Mouse (Mus musculus) CH12.LX (cell line): ENCODE measurements around the gene Acsl3. TPM values are rescaled to one million over a fixed set of nuclear protein-coding genes. Genes with fewer than 3 reads are reported as not detected.

Experiments
- DNase-seq: peaks from one replicate; pipeline ENCODE4 v3.0.0-alpha.2; 2013; ENCODE audit errors: extremely low read depth
- H3K27ac ChIP-seq: 2 replicates; pipeline ENCODE4 v1.5.1; 2012; ENCODE audit warnings: low read depth, mild to moderate bottlenecking, control low read depth, moderate library complexity; ENCODE audit not compliant: insufficient read depth
- H3K27me3 ChIP-seq: replicated peaks from 2 replicates; pipeline ENCODE3; 2012; ENCODE audit warnings: inconsistent platforms
- H3K36me3 ChIP-seq, 2 experiments: replicated peaks in 1 of 2; 2 replicates each; pipeline versions ENCODE3 to v1.6.1; 2012; ENCODE audit warnings: inconsistent platforms in 1 of 2, low read length in 1 of 2, mild to moderate bottlenecking in 1 of 2, mixed read lengths in 1 of 2, moderate library complexity in 1 of 2; ENCODE audit not compliant: control insufficient read depth in 1 of 2, insufficient read depth in 1 of 2
- H3K4me1 ChIP-seq, 2 experiments: 2 replicates each; pipeline ENCODE4 v1.6.1; 2012; ENCODE audit warnings: inconsistent platforms in 1 of 2, moderate library complexity in 1 of 2; ENCODE audit not compliant: insufficient read depth in 2 of 2, control insufficient read depth in 1 of 2
- H3K4me2 ChIP-seq: 2 replicates; pipeline ENCODE4 v1.6.1; 2012; ENCODE audit warnings: low read depth, mild to moderate bottlenecking, control low read depth; ENCODE audit not compliant: poor library complexity, insufficient read depth, severe bottlenecking
- H3K4me3 ChIP-seq, 3 experiments: fragments of 150-350 bp in 1 of 3; sonication (generic) in 1 of 3; replicated peaks in 1 of 3; 2 replicates each; pipeline versions ENCODE3 to v1.5.1; 2011 to 2012; ENCODE audit warnings: low read depth in 2 of 3, low read length in 2 of 3, mild to moderate bottlenecking in 2 of 3, moderate library complexity in 2 of 3, control low read depth in 1 of 3, improper control_type of control experiment in 1 of 3, inconsistent platforms in 1 of 3, mixed read lengths in 1 of 3; ENCODE audit not compliant: poor library complexity in 1 of 3
- H3K79me2 ChIP-seq: replicated peaks from 2 replicates; pipeline ENCODE4 v1.6.1; 2012; ENCODE audit warnings: mild to moderate bottlenecking, moderate library complexity; ENCODE audit not compliant: control insufficient read depth, poor library complexity, insufficient read depth, severe bottlenecking; ENCODE audit errors: extremely low read depth
- H3K9ac ChIP-seq: 2 replicates; pipeline ENCODE4 v1.6.1; 2012; ENCODE audit warnings: low read depth, mild to moderate bottlenecking, control low read depth, moderate library complexity; ENCODE audit not compliant: insufficient read depth
- H3K9me3 ChIP-seq: replicated peaks from 2 replicates; pipeline ENCODE3; 2012; ENCODE audit warnings: low read length, inconsistent platforms, mixed read lengths
- BHLHE40 ChIP-seq: IDR thresholded peaks from 2 replicates; pipeline ENCODE4 v1.6.1; 2011; ENCODE audit warnings: mild to moderate bottlenecking, low read depth, low read length, improper control_type of control experiment
- CHD2 ChIP-seq: IDR thresholded peaks from 2 replicates; pipeline ENCODE4 v1.6.1; 2011; ENCODE audit warnings: low read length, improper control_type of control experiment
- CTCF ChIP-seq, 2 experiments: IDR thresholded peaks in 1 of 2; conservative IDR thresholded peaks in 1 of 2; 2 replicates each; pipeline ENCODE4 v1.5.1; 2011 to 2012; ENCODE audit warnings: low read depth in 2 of 2, low read length in 2 of 2, improper control_type of control experiment in 1 of 2, inconsistent platforms in 1 of 2, mild to moderate bottlenecking in 1 of 2, moderate library complexity in 1 of 2
- E2F4 ChIP-seq: IDR thresholded peaks from 2 replicates; pipeline ENCODE4 v1.6.1; 2011; ENCODE audit warnings: low read depth, low read length, improper control_type of control experiment; ENCODE audit not compliant: insufficient replicate concordance
- ELF1 ChIP-seq: IDR thresholded peaks from 2 replicates; pipeline ENCODE4 v1.6.1; 2014; ENCODE audit warnings: low read depth, mild to moderate bottlenecking, inconsistent platforms, low read length, improper control_type of control experiment
- ETS1 ChIP-seq: conservative IDR thresholded peaks from 2 replicates; pipeline ENCODE4 v1.6.1; 2012; ENCODE audit warnings: low read depth, mild to moderate bottlenecking, inconsistent platforms, low read length, improper control_type of control experiment, moderate library complexity
- HCFC1 ChIP-seq: IDR thresholded peaks from 2 replicates; pipeline ENCODE4 v1.6.1; 2012; ENCODE audit warnings: low read depth, mild to moderate bottlenecking, inconsistent platforms, low read length, improper control_type of control experiment
- JUN ChIP-seq: IDR thresholded peaks from 2 replicates; pipeline ENCODE4 v1.6.1; 2011; ENCODE audit warnings: low read depth, mild to moderate bottlenecking, low read length, improper control_type of control experiment, moderate library complexity; ENCODE audit not compliant: insufficient read depth
- JUND ChIP-seq: conservative IDR thresholded peaks from 2 replicates; pipeline ENCODE4 v1.6.1; 2011; ENCODE audit warnings: low read depth, low read length, improper control_type of control experiment
- MAX ChIP-seq: IDR thresholded peaks from 2 replicates; pipeline ENCODE4 v1.6.1; 2011; ENCODE audit warnings: low read length, improper control_type of control experiment
- MAZ ChIP-seq: IDR thresholded peaks from 2 replicates; pipeline ENCODE4 v1.6.1; 2012; ENCODE audit warnings: low read depth, mild to moderate bottlenecking, inconsistent platforms, low read length, improper control_type of control experiment, moderate library complexity
- MEF2A ChIP-seq: IDR thresholded peaks from 2 replicates; pipeline ENCODE4 v1.6.1; 2014; ENCODE audit warnings: low read depth, mild to moderate bottlenecking, inconsistent platforms, low read length, improper control_type of control experiment, borderline replicate concordance
- MYC ChIP-seq: IDR thresholded peaks from 2 replicates; pipeline ENCODE4 v1.6.1; 2011; ENCODE audit warnings: low read depth, mild to moderate bottlenecking, improper control_type of control experiment, low read length
- NELFE ChIP-seq: IDR thresholded peaks from 2 replicates; pipeline ENCODE4 v1.6.1; 2011; ENCODE audit warnings: low read depth, low read length, improper control_type of control experiment
- NRF1 ChIP-seq: IDR thresholded peaks from 2 replicates; pipeline ENCODE4 v1.6.1; 2014; ENCODE audit warnings: low read depth, mild to moderate bottlenecking, inconsistent platforms, low read length, improper control_type of control experiment, moderate library complexity
- PAX5 ChIP-seq: IDR thresholded peaks from 2 replicates; pipeline ENCODE4 v1.6.1; 2012; ENCODE audit warnings: low read length, inconsistent platforms, mixed read lengths
- POLR2A ChIP-seq: IDR thresholded peaks from 2 replicates; pipeline ENCODE4 v1.6.1; 2011; ENCODE audit warnings: low read depth, mild to moderate bottlenecking, improper control_type of control experiment, low read length
- POLR2AphosphoS2 ChIP-seq: IDR thresholded peaks from 2 replicates; pipeline ENCODE4 v1.6.1; 2011; ENCODE audit warnings: low read depth, low read length, improper control_type of control experiment
- RCOR1 ChIP-seq: conservative IDR thresholded peaks from 2 replicates; pipeline ENCODE4 v1.6.1; 2012; ENCODE audit warnings: low read depth, mild to moderate bottlenecking, inconsistent platforms, low read length, improper control_type of control experiment
- SIN3A ChIP-seq: IDR thresholded peaks from 2 replicates; pipeline ENCODE4 v1.6.1; 2012; ENCODE audit warnings: low read length, improper control_type of control experiment, inconsistent platforms
- SMC3 ChIP-seq: IDR thresholded peaks from 2 replicates; pipeline ENCODE4 v1.6.1; 2011; ENCODE audit warnings: low read depth, low read length, improper control_type of control experiment
- USF1 ChIP-seq: IDR thresholded peaks from 2 replicates; pipeline ENCODE4 v1.6.1; 2014; ENCODE audit warnings: low read depth, mild to moderate bottlenecking, inconsistent platforms, low read length, improper control_type of control experiment
- ZC3H11A ChIP-seq: IDR thresholded peaks from 2 replicates; pipeline ENCODE4 v1.6.1; 2012; ENCODE audit warnings: low read depth, mild to moderate bottlenecking, inconsistent platforms, low read length, improper control_type of control experiment
- ZKSCAN1 ChIP-seq: IDR thresholded peaks from 2 replicates; pipeline ENCODE4 v1.6.1; 2012; ENCODE audit warnings: low read depth, inconsistent platforms, low read length, improper control_type of control experiment, borderline replicate concordance
- ZMIZ1 ChIP-seq: IDR thresholded peaks from 2 replicates; pipeline ENCODE4 v1.6.1; 2012; ENCODE audit warnings: low read depth, mild to moderate bottlenecking, inconsistent platforms, low read length, improper control_type of control experiment
- ZNF384 ChIP-seq: IDR thresholded peaks from 2 replicates; pipeline ENCODE4 v1.6.1; 2012; ENCODE audit warnings: low read depth, low read length, improper control_type of control experiment, inconsistent platforms
- dilution Hi-C: fragments of 300-500 bp; cut with MboI; formaldehyde crosslinking; loops from 2 replicates; pipeline ENCODE4 v1.14.3; 2020; ENCODE audit warnings: low sequenced_read_pairs; ENCODE audit not compliant: extremely low pct_unique_long_range_greater_than_20kb, extremely low pct_ligation_motif_present
- in situ Hi-C: fragments of 300-500 bp; cut with MboI; formaldehyde crosslinking; loops from 3 replicates; pipeline ENCODE4 v1.14.3; 2019; ENCODE audit warnings: low sequenced_read_pairs, low pct_ligation_motif_present, low pct_unique_long_range_greater_than_20kb, mixed read lengths
- polyA plus RNA-seq: library from polyadenylated mRNA; unstranded; fragments of >175 nt; gene quantifications from 2 replicates; pipeline ENCODE4 v1.2.1, GENCODE M21; 2012; ENCODE audit warnings: low read depth; ENCODE audit not compliant: insufficient read length
- total RNA-seq, 2 experiments: library from RNA; depleted of rRNA; stranded (reverse); fragments of 300-350 nt in 1 of 2; fragments of >200 nt in 1 of 2; gene quantifications; 2 replicates each; pipeline ENCODE4 v1.2.3; 2012 to 2014

The Acsl3 gene
- total and polyA plus RNA-seq, 3 experiments: 19.0 to 57.5 (median 25.3) TPM

GRCm38 (mm10) chr1:78634486-78634885, 23.1 kb upstream of the Acsl3 start:
- H3K4me1 ChIP-seq: no peaks in the 10 kb centered on the region
- dilution Hi-C loops: no loop called here

DNA sequence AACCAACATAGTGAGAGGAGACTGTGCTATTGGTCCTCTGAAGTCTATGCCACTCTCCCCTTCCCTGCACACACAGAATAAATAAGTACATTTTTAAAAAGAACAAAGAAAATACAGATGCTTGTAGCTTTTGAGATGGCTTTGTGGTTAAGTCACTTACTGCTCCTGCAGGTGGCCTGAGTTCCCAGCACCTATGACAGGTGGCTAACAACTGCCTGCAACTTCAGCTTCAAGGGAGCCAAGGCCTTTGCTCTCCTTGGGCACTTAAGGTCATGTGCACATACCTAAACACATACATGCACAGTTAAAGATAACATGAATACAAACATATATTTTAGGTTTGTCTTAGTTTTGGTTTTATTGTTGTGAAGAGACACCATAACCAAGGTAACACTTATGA, 16.8 kb upstream of the Acsl3 start:
- no peak overlapping the region for H3K4me2 ChIP-seq
- in situ Hi-C loops: no loop called here
- no peaks in the 10 kb centered on the region for H3K9me3 ChIP-seq

More at GRCm38 (mm10) chr1:78634486-78634885, 23.1 kb upstream of the Acsl3 start:
- no peak for DNase-seq
- Histone ChIP-seq H3K9ac (no peak overlapping the region), H3K27ac (no peak overlapping the region), H3K9me3 (no peaks in the 10 kb centered on the region), H3K27me3 (no peaks in the 10 kb centered on the region), H3K4me3 (no peak overlapping the region), H3K36me3 (no peaks in the 10 kb centered on the region), H3K79me2 (no peaks in the 10 kb centered on the region), H3K4me2 (no peak overlapping the region)
- in situ Hi-C loops: no loop called here
- TF ChIP-seq BHLHE40 (no peak), HCFC1 (no peak), ETS1 (no peak), MAX (no peak), ELF1 (no peak), ZC3H11A (no peak), JUN (no peak), SIN3A (no peak), SMC3 (no peak), NRF1 (no peak), MAZ (no peak), MEF2A (no peak), CHD2 (no peak), MYC (no peak), JUND (no peak), POLR2A (no peak), CTCF (conservative IDR thresholded peaks at IDR 0.05 in 1 of 2, IDR thresholded peaks at IDR 0.05 in 1 of 2; ENCODE audit: low read depth in 2 of 2, low read length in 2 of 2) (no peak), ZKSCAN1 (no peak)

More for the DNA sequence above, 16.8 kb upstream of the Acsl3 start:
- no peaks in the 10 kb centered on the region for H3K79me2 ChIP-seq
- H3K4me3 ChIP-seq: no peak overlapping the region
- dilution Hi-C loops: no loop called here
- H3K4me1 ChIP-seq: peaks cover 0 to 9% of the 10 kb centered on the region in 2 experiments; a peak in 2 of 4 replicates
- TF ChIP-seq ZNF384 (no peak), MEF2A (no peak), E2F4 (no peak), RCOR1 (no peak), JUN (no peak), HCFC1 (no peak), PAX5 (no peak), POLR2AphosphoS2 (no peak), NELFE (no peak), CTCF (conservative IDR thresholded peaks at IDR 0.05 in 1 of 2, IDR thresholded peaks at IDR 0.05 in 1 of 2; ENCODE audit: low read depth in 2 of 2, low read length in 2 of 2) (no peak), USF1 (no peak), ZMIZ1 (no peak), ELF1 (no peak), MAX (no peak), MAZ (no peak), POLR2A (no peak)
- TF ChIP-seq, all 38 proteins: peak for 0
- no peak for DNase-seq
- Histone ChIP-seq H3K9ac (no peak overlapping the region), H3K27me3 (no peaks in the 10 kb centered on the region), H3K36me3 (no peaks in the 10 kb centered on the region), H3K27ac (no peak overlapping the region)
